Mouse (Mus musculus): ENCODE results near the gene Smarca5. TPM values are rescaled to one million over a fixed set of nuclear protein-coding genes. Genes with fewer than 3 reads are reported as not detected.

Smarca5 gene
- 10 to 100 TPM; 45.5 to 51.5 TPM for total RNA-seq (2021)
- long read RNA-seq, full-length matches to known transcripts: 23 of 28 reads
- long read RNA-seq, partial matches to known transcripts: 2 of 28 reads
- long read RNA-seq, other reads (novel, unspliced or antisense): 3 of 28 reads

GRCm38 (mm10) chr8:80739155-80739924 is at the start of gene Smarca5:
Gene Smarca5 (minus strand): TSS chr8:80739497.
- peak; percentile 93 to 96 for DNase-seq (ENCODE audit: low spot score in 2 of 2)

- no peak for DNase-seq (ENCODE audit: low spot score in 2 of 2)
Measured at GRCm38 (mm10) chr8:80784559-80784958, 45.3 kb upstream of the Smarca5 start.

GRCm38 (mm10) chr8:80783271-80783670 is 44.0 kb upstream of the Smarca5 start:
- DNase-seq (ENCODE audit: low spot score in 2 of 2): no peak

GRCm38 (mm10) chr8:80781338-80781737 is 42.0 kb upstream of the Smarca5 start:
- DNase-seq (ENCODE audit: low spot score in 2 of 2): no peak

- DNase-seq (ENCODE audit: low spot score in 2 of 2): no peak
Measured at GRCm38 (mm10) chr8:80780271-80780670, 41.0 kb upstream of the Smarca5 start.

- DNase-seq (ENCODE audit: low spot score in 2 of 2): no peak
Measured at GRCm38 (mm10) chr8:80776436-80776835, 37.1 kb upstream of the Smarca5 start.

- DNase-seq (ENCODE audit: low spot score in 2 of 2): no peak
Measured at GRCm38 (mm10) chr8:80772732-80773460, 33.6 kb upstream of the Smarca5 start.

- no peak for DNase-seq (ENCODE audit: low spot score in 2 of 2)
Measured at GRCm38 (mm10) chr8:80768451-80768850, 29.2 kb upstream of the Smarca5 start.

GRCm38 (mm10) chr8:80753017-80753715 is 13.9 kb upstream of the Smarca5 start:
- peak; percentile 88 to 91 for DNase-seq (ENCODE audit: low spot score in 2 of 2)

GRCm38 (mm10) chr8:80752429-80752828 is 13.1 kb upstream of the Smarca5 start:
- no peak for DNase-seq (ENCODE audit: low spot score in 2 of 2)

- DNase-seq (ENCODE audit: low spot score in 2 of 2): no peak
Measured at GRCm38 (mm10) chr8:80749091-80749490, 9.8 kb upstream of the Smarca5 start.

GRCm38 (mm10) chr8:80739932-80740331 is 635 bp upstream of the Smarca5 start:
- DNase-seq (ENCODE audit: low spot score in 2 of 2): no peak

- peak; percentile 60 to 69 for DNase-seq (ENCODE audit: low spot score in 2 of 2)
Measured at GRCm38 (mm10) chr8:80738388-80739154, 726 bp downstream of the Smarca5 start.

- no peak for DNase-seq (ENCODE audit: low spot score in 2 of 2)
Measured at GRCm38 (mm10) chr8:80738046-80738387, 1.3 kb downstream of the Smarca5 start.

GRCm38 (mm10) chr8:80732326-80732725 is 7.0 kb downstream of the Smarca5 start:
- no peak for DNase-seq (ENCODE audit: low spot score in 2 of 2)

- DNase-seq (ENCODE audit: low spot score in 2 of 2): no peak
Measured at GRCm38 (mm10) chr8:80714461-80714860, 24.8 kb downstream of the Smarca5 start.

- DNase-seq (ENCODE audit: low spot score in 2 of 2): peak; percentile 14 to 28
Measured at GRCm38 (mm10) chr8:80710670-80711400, 28.5 kb downstream of the Smarca5 start.

- peak; percentile 57 to 67 for DNase-seq (ENCODE audit: low spot score in 2 of 2)
Measured at GRCm38 (mm10) chr8:80688141-80688540, 51.2 kb downstream of the Smarca5 start.

GRCm38 (mm10) chr8:80683756-80684335 is 55.5 kb downstream of the Smarca5 start:
- DNase-seq (ENCODE audit: low spot score in 2 of 2): no peak

GRCm38 (mm10) chr8:80682594-80682993 is 56.7 kb downstream of the Smarca5 start:
- DNase-seq (ENCODE audit: low spot score in 2 of 2): no peak
